In genomic region chr7:89478490-89478889, GRCm38 (mm10) we compare ENCODE assay signal across 15 mouse cellular contexts. TPM values are rescaled to one million over a fixed set of nuclear protein-coding genes. Genes with fewer than 3 reads are reported as not detected.
DNase-seq lines count a peak whose midpoint lies in the region; ATAC-seq and TF ChIP-seq lines count a peak whose summit lies in the region.
"Had no signal": no experiment of that assay in that cellular context is flagged by ENCODE, and none has a peak within 500 bp of the region (broad histone marks: within the 10 kb centered on the region; RNA-seq: fewer than 3 reads in every experiment).

No protein-coding gene starts in this region.

- H3K27ac ChIP-seq in forebrain, embryonic 14.5 days (ENCODE audit: low read depth, low read length), result no peak overlapping the region
- no peak overlapping the region for H3K27ac ChIP-seq in forebrain, embryonic 11.5 days (ENCODE audit: low read depth, low read length)
- no peak overlapping the region for H3K27ac ChIP-seq in kidney, adult 2 months (ENCODE audit: insufficient read depth, low read depth, low read length)
- no peak overlapping the region for H3K27ac ChIP-seq in kidney, embryonic 14.5 days (ENCODE audit: low read depth, low read length)
- H3K27ac ChIP-seq: limb, embryonic 15.5 days had no signal

- no peaks in the 10 kb centered on the region for H3K9me3 ChIP-seq in forebrain, embryonic 14.5 days (replicated peaks; ENCODE audit: control insufficient read depth, low read length)
- H3K9me3 ChIP-seq in forebrain, embryonic 11.5 days (ENCODE audit: control insufficient read depth, low read length), result no peaks in the 10 kb centered on the region
- no peaks in the 10 kb centered on the region for H3K9me3 ChIP-seq in kidney, embryonic 14.5 days (ENCODE audit: control insufficient read depth, low read length)
- H3K9me3 ChIP-seq: G1E; limb, embryonic 15.5 days had no signal

- TF ChIP-seq POLR2A in kidney, adult 2 months (IDR thresholded peaks at IDR 0.05; ENCODE audit: low read depth, low read length), result no peak

- no peak overlapping the region for H3K9ac ChIP-seq in forebrain, embryonic 14.5 days (ENCODE audit: low read length)
- H3K9ac ChIP-seq in forebrain, embryonic 11.5 days (ENCODE audit: low read length), result no peak overlapping the region
- no peak overlapping the region for H3K9ac ChIP-seq in kidney, embryonic 14.5 days (ENCODE audit: low read depth, low read length)
- H3K9ac ChIP-seq: limb, embryonic 15.5 days had no signal

- WGBS in forebrain, embryonic 14.5 days, result 93% methylated on average over 2 of the region's 2 CpGs
- 88% methylated on average over 2 of the region's 2 CpGs for WGBS in forebrain, embryonic 11.5 days
- 93% methylated on average over 2 of the region's 2 CpGs for WGBS in kidney, adult 2 months
- WGBS in kidney, embryonic 14.5 days, result 89% methylated on average over 2 of the region's 2 CpGs

- H3K4me3 ChIP-seq in forebrain, embryonic 14.5 days (ENCODE audit: low read depth, low read length), result no peak overlapping the region
- no peak overlapping the region for H3K4me3 ChIP-seq in forebrain, embryonic 11.5 days (ENCODE audit: low read depth, low read length)
- H3K4me3 ChIP-seq in kidney, adult 2 months (ENCODE audit: insufficient read depth, low read depth, low read length), result no peak overlapping the region
- H3K4me3 ChIP-seq in kidney, embryonic 14.5 days (ENCODE audit: low read length), result no peak overlapping the region
- H3K4me3 ChIP-seq: limb, embryonic 15.5 days had no signal

- no peak for TF ChIP-seq CTCF in kidney, adult 2 months (conservative IDR thresholded peaks at IDR 0.05; ENCODE audit: insufficient read depth, insufficient read length, low read depth, low read length)

- H3K4me2 ChIP-seq in forebrain, embryonic 14.5 days (ENCODE audit: low read length), result no peak overlapping the region
- no peak overlapping the region for H3K4me2 ChIP-seq in forebrain, embryonic 11.5 days (ENCODE audit: low read depth, low read length, severe bottlenecking)
- no peak overlapping the region for H3K4me2 ChIP-seq in kidney, embryonic 14.5 days (replicated peaks; ENCODE audit: low read depth, low read length)
- H3K4me2 ChIP-seq: limb, embryonic 15.5 days had no signal

- H3K36me3 ChIP-seq in forebrain, embryonic 14.5 days (ENCODE audit: control insufficient read depth, insufficient read depth, low read length), result no peaks in the 10 kb centered on the region
- H3K36me3 ChIP-seq in forebrain, embryonic 11.5 days (ENCODE audit: control insufficient read depth, insufficient read depth, low read length), result no peaks in the 10 kb centered on the region
- H3K36me3 ChIP-seq in kidney, adult 2 months (ENCODE audit: control insufficient read depth, insufficient read depth, low read length), result no peaks in the 10 kb centered on the region
- H3K36me3 ChIP-seq in kidney, embryonic 14.5 days (ENCODE audit: control insufficient read depth, insufficient read depth, low read length), result no peaks in the 10 kb centered on the region
- H3K36me3 ChIP-seq: G1E; limb, embryonic 15.5 days had no signal

- DNase-seq in forebrain, embryonic 14.5 days (ENCODE audit: low spot score), result peak; percentile 29
- no peak for DNase-seq in forebrain, embryonic 11.5 days (ENCODE audit: low spot score)
- DNase-seq in kidney, adult 2 months, result peak; percentile 53
- DNase-seq in NIH3T3 (ENCODE audit: low read depth), result peak; percentile 24
- peak; percentile 53 for DNase-seq in kidney, postnatal 14 days
- no peak for DNase-seq in adrenal gland, adult 2 months
- DNase-seq in right cerebral cortex, postnatal 36 days (ENCODE audit: low spot score in 2 of 2), result no peak
- DNase-seq: B cell, adult 2 months; cerebellum, adult 18-20 months; layer of hippocampus, postnatal 36 days; thymus, postnatal 14 days had no signal

- ATAC-seq in forebrain, embryonic 14.5 days, result peak; percentile 57; the same call in 1 of the 2 replicates
- ATAC-seq in forebrain, embryonic 11.5 days (replicated peaks; ENCODE audit: low FRiP score), result no peak
- ATAC-seq in kidney, embryonic 14.5 days (ENCODE audit: low FRiP score, low TSS enrichment), result no peak; the same call in 1 of the 2 replicates
- ATAC-seq: inflammation-experienced regulatory T-cells, adult 6 months had no signal

- no peaks in the 10 kb centered on the region for H3K4me1 ChIP-seq in forebrain, embryonic 14.5 days (ENCODE audit: control insufficient read depth, insufficient read depth, low read length)
- no peaks in the 10 kb centered on the region for H3K4me1 ChIP-seq in forebrain, embryonic 11.5 days (replicated peaks; ENCODE audit: control insufficient read depth, insufficient read depth, low read length)
- H3K4me1 ChIP-seq in kidney, adult 2 months (ENCODE audit: control insufficient read depth, insufficient read depth, low read length), result peaks cover 13% of the 10 kb centered on the region; the same call in 1 of the 2 replicates
- H3K4me1 ChIP-seq in kidney, embryonic 14.5 days (ENCODE audit: control insufficient read depth, insufficient read depth, low read length), result no peaks in the 10 kb centered on the region

- no peaks in the 10 kb centered on the region for H3K27me3 ChIP-seq in forebrain, embryonic 14.5 days (replicated peaks; ENCODE audit: control insufficient read depth, insufficient read depth, low read length)
- H3K27me3 ChIP-seq in forebrain, embryonic 11.5 days (ENCODE audit: control insufficient read depth, insufficient read depth, low read length), result no peaks in the 10 kb centered on the region
- H3K27me3 ChIP-seq in kidney, adult 2 months (replicated peaks; ENCODE audit: control insufficient read depth, insufficient read depth, low read length), result no peaks in the 10 kb centered on the region
- no peaks in the 10 kb centered on the region for H3K27me3 ChIP-seq in kidney, embryonic 14.5 days (ENCODE audit: control insufficient read depth, insufficient read depth, low read length)

RNA-seq across cellular contexts. Expression of gene Prss23, which starts 48.5 kb away (rescaled TPM):
- polyA plus RNA-seq in forebrain, embryonic 14.5 days (2014; fragmentation: Nextera tagmentation; extraction: Ambion mirVana), result 13.0 and 13.8 TPM in 2 replicates
- 31.7 and 32.3 TPM in 2 replicates for polyA plus RNA-seq in forebrain, embryonic 11.5 days (2014; fragmentation: Nextera tagmentation; extraction: Ambion mirVana)
- 136 and 138 TPM in 2 replicates for polyA plus RNA-seq in kidney, adult 2 months (2012; rRNA removed)
- polyA plus RNA-seq in kidney, embryonic 14.5 days (2014; fragmentation: Nextera tagmentation; extraction: Ambion mirVana), result 70.6 and 80.0 TPM in 2 replicates
- 10 to 100 TPM; 18.5 to 29.8 TPM for total RNA-seq in adrenal gland, adult 2 months (2021)
- polyA plus RNA-seq in adrenal gland, adult 2 months (2012; rRNA removed), result 21.9 and 27.7 TPM in 2 replicates
- polyA plus RNA-seq: G1E; inflammation-experienced regulatory T-cells, adult 6 months had no signal

Comparison
In these comparisons a context has a peak if more than half of its experiments do, and no peak if none do; other contexts are left out.
1. DNase-seq: peak in forebrain, embryonic 14.5 days (single experiment), kidney, adult 2 months (single experiment), NIH3T3 (single experiment) and kidney, postnatal 14 days (single experiment); none in forebrain, embryonic 11.5 days (single experiment), adrenal gland, adult 2 months (single experiment) and right cerebral cortex, postnatal 36 days (0 of 2).